Mouse (Mus musculus) 3134 (cell line): ENCODE measurements around the gene Ppp1r18.
"Not testable (repeated sequence)": the region's sequence is repeated elsewhere in the genome, so short reads cannot be mapped to it uniquely, and the experiment has no call there.

Experiments used
- DNase-seq: peaks from one replicate; pipeline ENCODE4 v3.0.0-alpha.2; 2011; ENCODE audit warnings: low spot score; ENCODE audit not compliant: insufficient read length; ENCODE audit errors: extremely low read depth

Gene Ppp1r18

DNA sequence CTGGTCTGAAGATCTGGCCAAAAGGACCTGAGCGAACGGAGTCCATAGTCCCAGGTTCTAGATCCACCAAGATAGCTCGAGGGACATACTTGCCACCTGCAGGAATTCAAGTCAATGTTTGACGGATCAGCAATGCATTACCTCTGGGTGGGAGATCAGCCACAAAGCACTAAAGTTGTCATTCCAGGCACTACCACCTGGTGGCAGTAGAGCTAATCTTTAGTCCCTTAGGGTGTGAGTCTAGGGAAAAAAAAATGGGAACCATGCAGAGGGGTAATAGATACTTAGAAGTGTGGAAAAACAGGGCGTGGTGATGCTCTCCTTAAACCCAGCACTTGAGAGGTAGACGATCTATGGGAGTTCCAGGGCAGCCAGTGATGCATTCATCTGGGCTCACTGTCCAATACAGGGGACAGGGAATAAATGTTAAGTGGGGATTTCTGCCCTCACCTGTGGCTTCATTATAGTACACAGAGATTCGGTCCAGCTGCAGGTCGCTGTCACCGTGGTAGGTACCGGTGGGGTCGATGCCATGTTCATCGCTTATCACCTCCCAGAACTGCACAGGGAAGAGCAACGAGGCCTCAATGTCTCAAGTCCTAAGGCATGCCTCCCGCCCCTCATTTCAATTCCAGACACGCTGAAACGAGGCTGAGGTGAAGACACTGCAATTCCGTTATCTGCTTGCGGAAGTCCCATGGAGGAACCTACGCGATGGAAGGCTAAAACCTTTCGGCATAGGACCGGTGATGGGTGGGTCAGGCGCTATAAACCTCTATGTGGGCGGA is 29.0 kb upstream of the Ppp1r18 start:
- peak; percentile 57 for DNase-seq

DNA sequence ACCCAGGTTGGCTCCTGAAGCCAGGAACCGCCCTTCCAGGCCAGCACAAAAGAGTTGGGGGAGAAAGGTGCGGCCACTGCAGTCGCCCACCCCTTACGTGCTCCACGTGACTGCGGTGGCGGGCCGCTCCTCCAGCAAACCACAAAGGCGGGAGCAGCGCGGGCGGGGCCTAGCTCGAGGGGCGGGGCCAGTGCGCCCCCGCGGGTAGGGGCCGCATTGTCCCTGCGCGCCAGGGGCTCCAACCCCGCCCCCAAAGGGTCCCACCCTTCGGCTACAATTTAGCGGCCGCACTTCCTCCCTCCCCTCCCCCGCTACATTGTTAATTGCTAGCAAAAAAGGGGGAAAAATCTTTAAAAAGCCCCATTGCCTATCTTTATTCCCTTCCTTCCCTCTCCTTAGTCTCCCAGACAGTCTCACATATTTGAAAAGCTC is 28.4 kb upstream of the Ppp1r18 start:
- DNase-seq = peak; percentile 89

DNA sequence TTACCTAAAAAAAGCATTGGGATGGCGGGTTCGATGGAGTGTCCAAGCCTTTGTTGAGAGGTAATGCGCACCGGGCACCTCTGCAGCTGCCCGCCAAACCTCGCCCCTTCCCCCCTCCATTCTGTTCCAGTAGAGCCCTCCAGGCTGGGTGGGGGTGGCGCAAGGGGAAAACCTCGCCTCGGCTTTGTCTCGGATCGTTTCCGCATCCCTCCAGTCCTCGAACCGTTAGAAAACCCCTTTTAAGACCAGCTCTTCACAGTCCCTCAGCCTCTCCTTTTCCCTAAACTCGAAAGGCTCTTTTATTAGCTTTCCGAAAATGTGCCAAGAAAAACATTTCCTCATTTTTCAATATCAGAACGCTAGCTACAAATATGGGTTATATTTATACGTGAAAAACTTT is 27.9 kb upstream of the Ppp1r18 start:
- DNase-seq = no peak

DNA sequence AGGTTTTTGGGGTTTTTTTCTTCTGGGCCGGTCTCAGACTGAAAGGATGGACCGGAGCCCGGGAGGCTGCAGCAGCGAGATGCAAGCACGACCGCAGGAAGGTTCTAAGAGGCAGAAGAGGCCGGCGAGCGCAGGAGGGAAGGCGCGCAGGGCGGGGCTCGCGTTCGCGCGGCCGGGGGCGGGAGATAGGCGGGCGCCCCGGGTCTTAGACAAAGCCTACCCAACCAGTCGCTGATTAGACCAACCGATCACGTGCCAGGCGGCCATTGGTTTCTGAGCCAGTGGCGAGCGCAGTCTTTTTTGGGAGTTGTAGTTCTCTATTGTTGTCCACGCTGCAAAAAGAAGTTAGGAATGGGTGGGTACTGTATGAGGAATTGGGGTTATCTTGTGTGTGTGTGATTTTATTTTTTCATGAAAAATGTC is 27.3 kb upstream of the Ppp1r18 start, which contains the start of gene Tubb5:
Gene Tubb5, minus strand, starts transcription at position 185 of the 423 bp plus-strand sequence.
- peak; percentile 100 for DNase-seq

DNA sequence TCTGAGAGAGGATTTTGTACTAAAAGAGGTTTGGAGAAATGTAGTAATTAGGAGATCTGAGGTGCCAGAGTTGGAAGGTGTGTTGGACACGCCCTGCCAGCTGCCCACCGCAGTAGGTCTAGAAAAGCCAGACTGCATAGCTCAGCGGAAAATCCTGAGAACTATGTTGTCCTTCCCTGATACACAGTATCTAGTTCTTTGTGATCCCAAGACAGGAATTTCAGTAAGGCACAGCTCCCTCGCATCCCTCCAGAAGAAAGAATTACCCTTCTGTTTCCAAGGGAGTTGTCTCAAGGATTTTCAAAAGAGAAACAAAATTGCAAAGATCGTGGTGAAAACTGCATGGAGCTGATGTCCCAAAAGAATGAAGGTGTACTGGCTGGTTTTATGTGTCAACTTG is 26.8 kb upstream of the Ppp1r18 start:
- no peak for DNase-seq

DNA sequence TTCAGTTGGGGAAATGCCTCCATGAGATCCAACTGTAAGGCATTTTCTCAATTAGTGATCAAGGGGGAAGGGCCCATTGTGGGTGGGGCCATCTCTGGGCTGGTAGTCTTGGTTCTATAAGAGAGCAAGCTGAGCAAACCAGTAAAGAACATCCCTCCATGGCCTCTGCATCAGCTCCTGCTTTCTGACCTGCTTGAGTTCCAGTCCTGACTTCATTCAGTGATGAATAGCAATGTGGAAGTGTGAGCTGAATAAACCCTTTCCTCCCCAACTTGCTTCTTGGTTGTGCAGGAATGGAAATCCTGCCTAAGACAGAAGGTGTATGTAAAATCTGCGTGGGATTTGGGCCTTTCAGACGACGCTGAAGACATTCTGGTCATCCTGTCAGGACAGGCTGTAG is 26.4 kb upstream of the Ppp1r18 start:
- not testable (repeated sequence) for DNase-seq

DNA sequence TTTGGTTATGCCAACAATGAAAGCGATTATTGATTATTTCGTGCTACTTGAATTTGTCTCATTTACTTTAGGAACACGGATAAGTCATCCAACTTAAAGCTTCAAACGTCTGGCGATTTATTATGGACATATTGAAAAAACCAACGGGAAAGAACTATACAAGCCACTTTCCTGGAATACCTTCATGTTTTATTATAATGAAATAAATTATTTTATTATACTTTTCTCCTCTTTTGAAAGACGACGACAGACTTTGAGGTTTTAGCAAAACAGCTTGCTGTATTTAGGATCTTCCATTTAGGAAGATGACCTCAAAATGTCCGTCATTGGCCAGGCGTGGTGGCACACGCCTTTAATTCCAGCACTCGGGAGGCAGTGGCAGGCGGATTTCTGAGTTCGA is 24.8 kb upstream of the Ppp1r18 start:
- DNase-seq = no peak

DNA sequence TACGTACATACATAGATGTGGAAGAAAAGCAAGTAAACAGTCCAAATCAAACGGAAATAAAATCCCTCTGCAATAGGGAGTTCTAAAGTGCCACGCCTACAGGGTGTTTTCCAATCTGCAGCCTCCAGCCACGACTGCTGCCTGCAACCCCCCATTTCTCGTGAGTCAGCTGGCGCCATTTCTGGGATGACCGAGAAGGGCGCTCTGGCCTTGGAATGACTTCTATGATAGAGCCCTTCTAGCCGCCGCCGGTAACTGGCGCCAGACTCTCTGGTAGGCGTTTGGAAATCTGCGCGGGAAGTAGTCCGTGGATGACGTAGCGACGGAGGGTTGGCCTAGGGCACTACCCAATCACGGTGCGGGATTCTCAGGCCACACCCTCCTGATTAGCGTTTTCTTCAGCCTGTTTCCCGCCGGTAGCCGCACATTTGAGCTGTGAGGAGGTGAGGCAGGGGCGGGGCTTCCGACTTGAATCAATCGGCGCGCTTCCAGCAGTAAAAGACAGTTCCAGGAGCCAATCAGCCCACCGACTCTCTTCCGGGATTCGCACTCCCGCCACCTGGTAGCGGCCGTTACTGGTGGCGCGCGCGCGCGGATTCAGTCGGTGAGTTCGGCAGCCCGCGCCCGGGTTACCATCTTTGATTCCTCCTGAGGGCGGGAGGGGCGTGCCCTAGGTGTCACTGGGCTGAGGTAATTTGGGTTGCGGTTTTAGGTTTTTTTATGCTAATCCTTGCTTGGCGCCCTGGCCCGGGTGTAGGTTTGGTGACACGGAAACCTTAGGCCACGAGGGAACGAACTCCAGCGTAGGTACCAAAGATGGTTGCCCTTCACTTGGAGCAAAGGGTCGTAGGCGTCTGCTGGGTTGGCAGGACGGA is 24.1 kb upstream of the Ppp1r18 start, which contains the start of gene Mdc1:
Gene Mdc1, plus strand, starts transcription at position 440 of the 875 bp plus-strand sequence.
- DNase-seq = peak; percentile 99

DNA sequence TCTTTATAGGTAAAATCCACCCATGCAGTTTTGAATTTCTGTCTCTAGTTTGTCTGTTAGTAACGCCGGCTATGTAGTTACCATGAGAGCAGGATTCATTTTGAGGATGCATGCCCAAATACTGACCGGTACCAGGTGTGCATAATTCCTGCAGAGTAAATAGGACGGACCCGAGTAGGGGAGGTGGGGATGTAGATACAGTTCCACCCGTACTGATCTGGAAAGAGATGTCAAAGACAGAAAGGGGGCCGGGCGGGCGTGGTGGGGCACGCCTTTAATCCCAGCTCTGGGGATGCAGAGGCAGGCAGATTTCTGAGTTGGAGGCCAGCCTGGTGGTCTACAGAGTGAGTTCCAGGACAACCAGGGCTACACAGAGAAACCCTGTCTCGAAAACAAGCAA is 23.4 kb upstream of the Ppp1r18 start:
- DNase-seq = no peak

DNA sequence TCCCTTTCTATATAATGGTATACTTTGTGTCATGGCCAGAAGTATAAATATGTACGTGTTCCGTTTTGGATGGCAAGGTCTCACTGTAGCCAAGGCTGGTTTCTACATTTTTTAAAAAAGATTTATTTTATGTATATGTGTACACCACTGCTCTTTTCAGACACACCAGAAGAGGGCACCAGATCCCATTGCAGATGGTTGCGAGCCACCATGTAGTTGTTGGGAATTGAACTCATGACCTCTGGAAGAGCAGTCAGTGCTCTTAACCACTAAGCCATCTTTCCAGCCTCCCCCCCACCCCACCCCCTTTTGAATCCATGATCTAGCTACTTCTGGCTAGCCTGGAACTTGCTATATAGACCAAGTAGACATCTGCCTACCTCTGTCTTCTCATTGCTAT is 21.9 kb upstream of the Ppp1r18 start:
- no peak for DNase-seq

DNA sequence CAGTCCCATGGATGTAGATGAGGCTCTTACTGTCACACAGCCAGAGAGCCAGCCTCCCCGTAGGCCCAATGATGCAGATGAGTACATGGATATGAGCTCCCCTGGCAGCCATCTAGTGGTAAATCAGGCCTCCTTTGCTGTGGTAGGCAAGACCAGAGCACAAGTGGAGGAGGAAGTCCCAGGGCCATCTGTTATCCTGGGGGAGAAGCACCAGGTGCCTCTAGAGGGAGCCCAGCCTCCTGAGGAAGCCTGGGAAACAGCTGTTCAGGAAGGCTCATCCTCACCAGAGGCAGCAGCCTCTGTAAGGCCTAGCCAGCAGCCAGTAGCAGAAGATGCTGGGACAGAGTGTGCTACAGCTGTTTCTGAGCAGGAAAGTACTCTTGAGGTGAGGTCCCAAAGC is 17.3 kb upstream of the Ppp1r18 start:
- DNase-seq = no peak

DNA sequence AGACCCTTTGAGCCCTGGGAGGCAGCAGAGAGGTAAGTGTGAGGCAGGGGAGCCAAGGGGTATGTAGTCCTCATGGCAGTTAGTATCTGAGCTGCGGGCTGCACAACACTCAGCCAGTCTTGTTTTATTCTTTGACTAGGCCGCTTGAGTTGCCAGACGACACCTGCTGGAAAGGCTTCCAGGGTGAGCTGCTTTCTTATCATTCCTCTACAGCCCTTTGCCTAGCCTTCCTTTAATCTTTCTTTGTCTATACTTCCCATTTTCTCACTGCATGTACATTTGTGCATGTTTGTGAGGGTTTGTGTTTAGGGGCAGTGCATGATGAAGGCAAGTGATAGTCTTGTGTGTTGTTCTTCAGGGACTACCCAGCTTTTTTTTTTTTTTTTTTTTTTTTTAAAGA is 14.4 kb upstream of the Ppp1r18 start:
- DNase-seq = no peak

DNA sequence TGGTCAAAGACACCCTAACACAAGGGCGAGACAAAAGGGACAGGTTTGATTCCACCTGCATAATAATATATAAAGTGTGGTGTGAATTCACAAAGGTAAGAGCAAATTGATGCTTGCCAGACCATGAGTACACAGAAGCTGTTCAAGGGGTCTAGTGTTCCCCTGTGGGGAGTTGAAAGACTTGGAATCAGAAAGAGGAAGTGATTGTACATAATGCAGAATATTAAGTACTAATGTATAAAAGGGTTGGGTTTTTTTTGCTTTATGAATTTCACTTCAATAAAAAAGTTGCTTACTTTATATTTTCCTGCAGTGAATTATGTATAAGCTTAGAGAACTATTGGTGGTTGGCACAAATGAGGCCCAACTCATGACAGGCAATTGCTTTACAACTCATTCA is 6.0 kb upstream of the Ppp1r18 start:
- no peak for DNase-seq

DNA sequence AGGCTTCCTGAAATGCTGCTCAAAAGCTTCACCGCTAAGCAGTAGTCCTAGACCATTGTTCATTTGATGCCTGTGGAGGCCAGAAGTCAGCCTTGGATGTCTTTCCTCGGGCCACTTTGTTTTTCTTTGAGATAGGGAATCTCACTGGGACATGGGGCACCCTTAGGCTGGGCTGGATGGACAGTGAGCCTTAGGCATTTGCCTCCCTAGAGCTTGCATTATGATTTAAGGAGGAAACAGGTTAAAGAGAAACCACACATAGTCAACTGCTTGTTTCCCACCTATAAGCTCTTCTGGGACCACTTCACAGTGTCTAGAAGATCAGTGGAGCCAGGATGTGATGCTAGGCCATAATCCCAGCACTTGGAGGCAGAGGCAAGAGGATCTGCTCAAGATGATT is 5.6 kb upstream of the Ppp1r18 start:
- no peak for DNase-seq

DNA sequence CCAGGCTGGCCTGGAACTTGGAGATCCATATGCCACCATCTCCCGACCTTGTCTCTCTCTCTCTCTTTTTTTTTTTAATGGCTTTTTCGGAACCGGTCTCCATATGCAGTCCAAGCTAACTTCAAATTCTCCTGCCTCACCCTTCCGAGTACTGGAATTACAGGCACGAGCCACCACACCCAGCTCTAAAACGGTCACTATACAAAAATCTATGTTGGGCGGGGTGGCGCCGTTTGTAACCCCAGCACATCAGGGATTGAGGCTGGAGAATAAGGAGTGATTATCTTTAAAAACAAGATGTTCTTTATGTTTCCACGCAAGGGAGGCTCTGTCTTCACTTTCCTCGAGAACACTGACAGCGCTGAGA is 4.6 kb upstream of the Ppp1r18 start:
- DNase-seq = no peak

DNA sequence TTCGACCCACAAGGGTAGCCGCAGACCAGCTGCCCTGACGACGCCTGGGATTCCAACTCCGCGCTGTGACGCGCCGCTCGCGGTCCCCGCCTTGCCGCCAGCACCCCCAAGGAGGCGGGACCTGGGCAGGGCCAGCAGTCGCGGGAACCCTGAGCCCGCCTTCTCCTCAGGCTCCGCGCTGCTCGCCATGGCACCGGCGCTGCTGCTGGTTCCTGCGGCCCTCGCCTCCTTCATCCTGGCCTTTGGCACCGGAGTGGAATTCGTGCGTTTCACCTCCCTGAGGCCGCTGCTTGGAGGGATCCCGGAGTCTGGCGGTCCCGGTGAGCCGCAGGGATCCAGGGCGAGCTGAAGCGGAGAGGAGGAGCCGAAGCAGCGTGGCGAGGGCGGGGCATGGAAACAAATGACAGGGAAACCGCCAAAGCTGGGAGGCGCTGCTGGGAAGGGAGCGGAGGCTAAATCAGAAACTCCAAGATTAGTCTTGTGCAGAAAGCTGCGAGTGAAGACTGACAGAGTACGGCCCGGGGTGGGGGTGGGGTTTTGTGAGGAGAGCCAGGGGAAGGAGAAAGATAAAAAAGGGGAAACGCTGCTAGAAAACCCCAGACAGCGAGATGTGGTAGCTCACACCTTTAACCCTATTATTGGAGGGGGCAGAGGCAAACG is 4.1 kb upstream of the Ppp1r18 start, which contains the start of gene Nrm:
Gene Nrm, plus strand, starts transcription at position 121 of the 660 bp plus-strand sequence.
- peak; percentile 97 for DNase-seq

DNA sequence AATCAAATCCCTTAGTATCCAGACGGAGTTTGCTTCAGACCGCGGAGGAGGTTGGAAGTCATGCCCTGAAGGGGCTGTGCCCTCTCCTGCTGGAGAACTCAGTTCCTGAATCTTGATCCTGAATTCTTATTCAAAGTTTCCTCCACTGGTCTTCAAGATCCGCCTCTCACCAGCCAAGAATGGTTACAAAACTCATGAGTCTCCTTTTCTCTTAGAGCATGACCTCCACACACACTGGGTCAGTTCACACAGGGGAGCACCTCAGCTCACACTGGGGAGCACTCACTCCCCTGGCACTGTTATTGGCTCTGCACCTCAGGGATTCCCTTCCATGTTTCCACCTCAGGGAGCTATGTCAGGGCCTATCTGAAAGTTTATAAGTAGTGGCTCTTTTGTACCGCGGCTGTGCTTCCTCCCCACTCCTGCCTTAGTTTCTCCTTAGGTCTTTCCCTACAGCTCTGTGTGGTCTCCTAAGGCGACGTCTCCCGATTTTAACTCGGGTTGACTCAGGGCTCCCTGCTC is 500 bp upstream of the Ppp1r18 start:
- no peak for DNase-seq

DNA sequence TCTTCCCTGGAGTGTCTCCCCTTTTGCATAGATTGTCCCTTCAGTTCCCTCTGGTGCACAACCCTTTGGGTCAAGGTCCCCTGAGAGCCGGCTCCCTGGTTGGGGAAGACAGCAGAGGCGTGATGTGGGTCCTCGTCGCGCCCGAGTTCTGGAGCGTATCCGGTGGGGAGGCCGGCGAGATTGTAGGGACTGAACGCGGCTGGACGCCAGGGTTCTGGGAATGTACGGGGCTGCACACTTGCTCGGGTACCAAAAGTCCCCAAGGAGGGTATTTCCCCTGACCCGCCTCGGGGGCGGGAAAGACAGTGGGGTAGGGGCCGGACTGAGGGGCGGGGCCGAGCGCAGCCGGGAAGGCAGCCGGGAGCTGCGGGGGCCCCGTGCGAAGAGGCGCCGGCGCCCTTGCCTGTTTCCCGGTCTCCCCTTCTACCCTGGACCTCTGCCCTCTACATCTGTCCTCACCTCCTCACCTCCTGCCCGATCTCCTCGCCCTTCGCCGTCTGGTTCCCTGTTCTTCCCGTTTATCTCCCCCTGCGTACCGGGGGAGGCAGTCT is 963 bp downstream of the Ppp1r18 start:
- DNase-seq = peak; percentile 79

DNA sequence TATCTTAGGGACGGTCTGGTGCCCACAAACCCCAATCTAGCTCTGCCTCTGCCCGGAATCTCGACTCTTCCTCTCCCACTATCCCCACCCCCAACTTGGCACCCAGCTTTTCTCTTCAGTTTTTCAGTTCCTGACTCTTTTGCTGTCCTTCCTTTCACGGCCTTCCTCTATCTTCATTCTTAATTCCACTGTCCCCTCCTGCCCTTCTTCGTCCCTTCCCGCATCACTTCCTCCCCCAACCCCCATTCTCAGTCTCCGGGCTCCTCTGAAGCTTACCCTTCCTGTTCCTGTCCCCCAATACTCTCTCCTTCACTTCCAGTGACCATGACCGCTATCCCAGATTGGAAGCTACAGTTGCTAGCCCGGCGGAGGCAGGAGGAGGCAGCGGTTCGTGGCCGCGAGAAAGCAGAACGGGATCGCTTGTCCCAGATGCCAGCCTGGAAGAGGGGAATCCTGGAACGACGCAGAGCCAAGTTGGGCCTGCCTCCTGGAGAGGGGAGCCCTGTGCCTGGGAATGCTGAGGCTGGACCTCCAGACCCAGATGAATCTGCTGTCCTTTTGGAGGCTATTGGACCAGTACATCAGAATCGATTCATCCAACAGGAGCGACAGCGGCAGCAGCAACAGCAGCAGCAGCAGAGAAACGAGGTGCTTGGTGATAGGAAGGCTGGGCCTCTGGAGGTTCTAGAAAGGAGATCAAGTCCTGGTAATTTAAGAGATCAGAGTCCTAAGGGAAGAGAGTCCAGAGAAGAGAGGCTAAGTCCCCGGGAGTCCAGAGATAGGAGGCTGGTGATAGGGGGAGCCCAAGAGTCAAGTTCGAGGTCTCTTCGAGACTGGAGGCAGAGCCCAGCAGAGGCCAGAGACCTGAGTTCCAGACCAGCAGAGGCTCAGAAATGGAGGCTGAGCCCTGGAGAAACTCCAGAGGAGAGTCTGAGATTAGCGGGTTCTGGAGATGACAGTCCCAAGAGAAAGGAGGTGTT is 1.8 kb downstream of the Ppp1r18 start:
- peak; percentile 64 for DNase-seq
